Mouse (Mus musculus): ENCODE measurements around the gene Sec24b.

Sec24b gene

GRCm38 (mm10) chr3:130055416-130056385, 5.7 kb downstream of the Sec24b start:
- DNase-seq (ENCODE audit: low spot score in 2 of 2): no peak

- no peak for DNase-seq (ENCODE audit: low spot score in 2 of 2)
Measured at GRCm38 (mm10) chr3:130054587-130054986, 6.8 kb downstream of the Sec24b start.

- no peak for DNase-seq (ENCODE audit: low spot score in 2 of 2)
Measured at GRCm38 (mm10) chr3:130053340-130054066, 7.8 kb downstream of the Sec24b start.

GRCm38 (mm10) chr3:130052541-130053298, 8.6 kb downstream of the Sec24b start:
- DNase-seq (ENCODE audit: low spot score in 2 of 2): peak in 1 of 2 experiments; percentile 66

GRCm38 (mm10) chr3:130052116-130052515, 9.2 kb downstream of the Sec24b start:
- DNase-seq (ENCODE audit: low spot score in 2 of 2): no peak

GRCm38 (mm10) chr3:130040711-130041110, 20.6 kb downstream of the Sec24b start:
- no peak for DNase-seq (ENCODE audit: low spot score in 2 of 2)

- DNase-seq (ENCODE audit: low spot score in 2 of 2): no peak
Measured at GRCm38 (mm10) chr3:130040017-130040416, 21.3 kb downstream of the Sec24b start.

GRCm38 (mm10) chr3:130028741-130029140, 32.6 kb downstream of the Sec24b start:
- DNase-seq (ENCODE audit: low spot score in 2 of 2): no peak

GRCm38 (mm10) chr3:130026181-130026580, 35.2 kb downstream of the Sec24b start:
- DNase-seq (ENCODE audit: low spot score in 2 of 2): no peak

GRCm38 (mm10) chr3:130025556-130025955, 35.8 kb downstream of the Sec24b start:
- no peak for DNase-seq (ENCODE audit: low spot score in 2 of 2)

- DNase-seq (ENCODE audit: low spot score in 2 of 2): no peak
Measured at GRCm38 (mm10) chr3:130012943-130013342, 48.4 kb downstream of the Sec24b start.

- no peak for DNase-seq (ENCODE audit: low spot score in 2 of 2)
Measured at GRCm38 (mm10) chr3:130011236-130011635, 50.1 kb downstream of the Sec24b start.

GRCm38 (mm10) chr3:130006141-130006540, 55.2 kb downstream of the Sec24b start:
- DNase-seq (ENCODE audit: low spot score in 2 of 2): no peak

- DNase-seq (ENCODE audit: low spot score in 2 of 2): no peak
Measured at GRCm38 (mm10) chr3:130000926-130001325, 60.4 kb downstream of the Sec24b start.

GRCm38 (mm10) chr3:129998526-129998925, 62.8 kb downstream of the Sec24b start:
- DNase-seq (ENCODE audit: low spot score in 2 of 2): peak; percentile 27 to 37

GRCm38 (mm10) chr3:129998001-129998400, 63.4 kb downstream of the Sec24b start:
- no peak for DNase-seq (ENCODE audit: low spot score in 2 of 2)

- DNase-seq (ENCODE audit: low spot score in 2 of 2): no peak
Measured at GRCm38 (mm10) chr3:129997324-129997723, 64.0 kb downstream of the Sec24b start.

- DNase-seq (ENCODE audit: low spot score in 2 of 2): no peak
Measured at GRCm38 (mm10) chr3:129987297-129987696, 74.1 kb downstream of the Sec24b start.

GRCm38 (mm10) chr3:129985335-129985734, 76.0 kb downstream of the Sec24b start:
- no peak for DNase-seq (ENCODE audit: low spot score in 2 of 2)

GRCm38 (mm10) chr3:129984797-129985196, 76.6 kb downstream of the Sec24b start:
- DNase-seq (ENCODE audit: low spot score in 2 of 2): no peak

GRCm38 (mm10) chr3:129982271-129982670, 79.1 kb downstream of the Sec24b start:
- DNase-seq (ENCODE audit: low spot score in 2 of 2): no peak

- DNase-seq (ENCODE audit: low spot score in 2 of 2): no peak
Measured at GRCm38 (mm10) chr3:129981756-129982155, 79.6 kb downstream of the Sec24b start.

All from left cerebral cortex, adult 9 months (tissue).